Mouse (Mus musculus): ENCODE results near the gene Dact1.

Gene Dact1

GRCm38 (mm10) chr12:71337896-71338463 is 28.3 kb downstream of the Dact1 start:
- no peak for DNase-seq (ENCODE audit: low spot score)

- DNase-seq (ENCODE audit: low spot score) = no peak
Measured at GRCm38 (mm10) chr12:71339142-71339848, 29.6 kb downstream of the Dact1 start.

- DNase-seq (ENCODE audit: low spot score) = no peak
Measured at GRCm38 (mm10) chr12:71342397-71342796, 32.7 kb downstream of the Dact1 start.

GRCm38 (mm10) chr12:71345471-71345870 is 35.8 kb downstream of the Dact1 start:
- no peak for DNase-seq (ENCODE audit: low spot score)

- no peak for DNase-seq (ENCODE audit: low spot score)
Measured at GRCm38 (mm10) chr12:71346071-71346470, 36.4 kb downstream of the Dact1 start.

GRCm38 (mm10) chr12:71348401-71348896 is 38.8 kb downstream of the Dact1 start:
- DNase-seq (ENCODE audit: low spot score) = no peak

GRCm38 (mm10) chr12:71350077-71350476 is 40.4 kb downstream of the Dact1 start:
- no peak for DNase-seq (ENCODE audit: low spot score)

- DNase-seq (ENCODE audit: low spot score) = no peak
Measured at GRCm38 (mm10) chr12:71354656-71355055, 45.0 kb downstream of the Dact1 start.

- DNase-seq (ENCODE audit: low spot score) = no peak
Measured at GRCm38 (mm10) chr12:71355092-71355491, 45.4 kb downstream of the Dact1 start.

GRCm38 (mm10) chr12:71361616-71362015 is 51.9 kb downstream of the Dact1 start:
- DNase-seq (ENCODE audit: low spot score) = no peak

GRCm38 (mm10) chr12:71362425-71362824 is 52.7 kb downstream of the Dact1 start:
- DNase-seq (ENCODE audit: low spot score) = no peak

GRCm38 (mm10) chr12:71364106-71364505 is 54.4 kb downstream of the Dact1 start:
- DNase-seq (ENCODE audit: low spot score) = no peak

GRCm38 (mm10) chr12:71364531-71364930 is 54.8 kb downstream of the Dact1 start:
- DNase-seq (ENCODE audit: low spot score) = no peak

- no peak for DNase-seq (ENCODE audit: low spot score)
Measured at GRCm38 (mm10) chr12:71365208-71365607, 55.5 kb downstream of the Dact1 start.

- no peak for DNase-seq (ENCODE audit: low spot score)
Measured at GRCm38 (mm10) chr12:71366175-71366574, 56.5 kb downstream of the Dact1 start.

GRCm38 (mm10) chr12:71368631-71369030 is 58.9 kb downstream of the Dact1 start:
- DNase-seq (ENCODE audit: low spot score) = no peak

Data from ovary, postnatal 14 days (tissue).